Mouse (Mus musculus): ENCODE data around the gene Jaml. TPM values are rescaled to one million over a fixed set of nuclear protein-coding genes. Genes with fewer than 3 reads are reported as not detected.

The Jaml gene
- polyA plus RNA-seq, 1 experiment = 3.5 TPM

DNA sequence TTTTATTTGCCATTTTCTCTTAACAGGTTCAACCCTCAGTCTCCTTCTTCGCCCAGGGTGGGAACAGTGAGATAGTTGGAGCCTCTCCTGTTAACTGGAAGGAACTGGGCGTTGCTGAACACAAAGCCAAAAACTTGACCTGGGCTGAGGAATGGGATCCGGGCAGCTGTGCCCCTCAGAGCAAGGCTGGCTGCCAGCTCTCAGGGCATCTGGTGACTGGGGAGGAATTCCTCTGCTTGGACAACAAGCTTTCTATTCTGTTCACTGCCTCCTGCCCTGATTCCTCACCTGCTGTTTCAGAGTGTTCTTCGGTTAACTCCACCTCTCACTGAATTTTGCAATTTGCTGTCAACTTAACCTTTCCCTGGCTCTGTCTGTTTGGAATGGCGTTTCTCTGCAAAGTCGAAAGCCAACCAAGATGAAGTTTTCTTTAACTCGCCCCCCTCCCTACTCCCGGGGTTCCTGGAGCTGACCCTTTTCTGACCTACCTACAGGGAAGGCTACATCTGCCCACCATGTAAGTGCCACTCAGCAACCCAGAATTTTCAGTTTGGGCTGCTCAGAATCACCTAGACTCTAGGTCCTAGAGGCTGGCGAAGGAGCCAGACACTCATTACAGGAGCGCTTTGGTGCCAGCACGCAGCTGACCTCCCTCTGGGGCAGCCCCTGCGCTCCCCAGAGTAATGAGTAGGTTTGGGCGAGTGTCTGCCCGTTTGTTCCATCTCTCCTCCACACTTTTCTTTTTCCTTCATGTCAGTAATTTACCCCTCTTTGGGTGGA lies 38.7 kb upstream of the Jaml start:
- 33% methylated on average over 14 of the region's 14 CpGs for WGBS
- Histone ChIP-seq H3K4me3 (ENCODE audit: control insufficient read depth, insufficient read depth, low read length) (no peak overlapping the region), H3K27ac (ENCODE audit: control insufficient read depth, insufficient read depth, low read length) (no peak overlapping the region), H3K36me3 (ENCODE audit: control insufficient read depth, insufficient read depth, low read length) (no peaks in the 10 kb centered on the region), H3K27me3 (ENCODE audit: control insufficient read depth, insufficient read depth, low read length) (peaks cover 4% of the 10 kb centered on the region; the same call in 1 of the 2 replicates), H3K4me1 (replicated peaks; ENCODE audit: control insufficient read depth, insufficient read depth, low read length) (peaks cover 33% of the 10 kb centered on the region)
- no peak for TF ChIP-seq CTCF (IDR thresholded peaks at IDR 0.05; ENCODE audit: borderline replicate concordance, control insufficient read depth, extremely low read depth, insufficient read depth, low read length, poor library complexity)
- no peak for TF ChIP-seq POLR2A (IDR thresholded peaks at IDR 0.05; ENCODE audit: control insufficient read depth, extremely low read depth, insufficient read depth, low read length, poor library complexity)
- no peak for DNase-seq

DNA sequence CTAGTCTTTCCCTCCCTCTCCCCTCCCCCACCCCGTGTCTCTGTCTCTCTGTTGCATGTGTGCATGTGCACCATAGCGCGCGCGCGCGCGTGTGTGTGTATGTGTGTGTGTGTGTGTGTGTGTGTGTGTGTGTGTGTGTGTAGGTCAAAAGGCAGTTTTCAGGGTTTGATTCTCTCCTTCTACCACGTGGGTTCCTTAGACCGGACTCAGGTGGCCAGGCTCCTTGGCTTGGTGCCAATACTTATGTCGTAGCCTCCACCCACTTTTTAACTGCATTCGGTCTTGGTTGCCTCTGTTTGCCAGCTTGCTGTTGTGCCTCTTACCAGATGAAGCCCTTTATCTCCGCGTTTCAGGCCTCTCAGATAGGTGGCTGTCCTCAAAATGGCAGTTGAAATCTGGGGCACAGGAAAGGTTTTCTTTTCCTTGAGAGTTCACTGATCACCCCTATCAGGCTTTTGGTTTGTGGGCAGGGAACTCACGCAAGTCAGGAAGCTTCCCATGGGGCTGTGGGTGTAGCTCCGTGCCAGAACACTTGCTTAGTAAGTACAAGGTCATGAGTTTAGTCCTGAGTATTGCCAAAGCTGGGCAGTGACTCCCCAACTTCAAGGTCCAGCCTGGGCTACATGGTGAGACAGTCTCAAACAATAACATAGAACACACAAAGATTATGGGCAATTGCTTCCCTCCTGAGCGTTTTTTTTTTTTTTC lies 37.7 kb upstream of the Jaml start:
- Histone ChIP-seq H3K27ac (ENCODE audit: control insufficient read depth, insufficient read depth, low read length) (no peak overlapping the region), H3K27me3 (ENCODE audit: control insufficient read depth, insufficient read depth, low read length) (peaks cover 4% of the 10 kb centered on the region; the same call in 1 of the 2 replicates)
- no peak for DNase-seq

DNA sequence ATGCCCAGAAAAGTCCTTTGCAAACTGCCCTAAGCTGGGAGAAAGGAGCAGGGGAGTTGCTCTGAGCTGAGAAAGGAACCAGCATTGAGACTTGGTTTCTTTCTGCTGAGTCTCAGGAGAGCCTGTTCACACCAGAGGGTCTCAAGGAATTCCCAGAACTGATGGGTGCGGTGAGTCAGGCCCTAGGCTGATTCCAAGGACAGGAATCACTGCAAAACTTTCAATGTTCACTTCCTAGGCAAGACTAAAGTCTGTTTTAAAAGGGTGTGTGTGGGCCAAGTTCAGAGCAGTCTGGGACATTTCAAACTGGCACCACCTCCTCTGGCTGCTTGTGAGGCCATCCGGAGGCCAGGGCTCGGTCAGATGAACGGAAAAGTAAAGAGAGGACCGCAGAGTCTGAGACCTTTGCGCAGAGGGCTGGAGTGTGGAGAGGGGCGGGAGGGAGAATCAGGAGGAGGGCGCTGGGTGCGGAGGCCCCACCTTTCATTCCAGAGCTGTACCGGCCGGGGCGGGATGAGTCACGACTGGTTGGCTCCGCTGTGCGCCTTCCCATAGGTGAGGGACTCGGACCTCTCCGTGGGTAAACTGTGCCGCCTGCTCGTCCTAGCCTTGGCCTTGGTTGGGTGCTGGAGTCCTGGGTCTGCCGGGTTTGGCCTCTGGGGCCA lies 36.8 kb upstream of the Jaml start:
- 7% methylated on average over 20 of the region's 20 CpGs for WGBS
- Histone ChIP-seq H3K27me3 (ENCODE audit: control insufficient read depth, insufficient read depth, low read length) (peaks cover 4% of the 10 kb centered on the region; the same call in 1 of the 2 replicates), H3K36me3 (ENCODE audit: control insufficient read depth, insufficient read depth, low read length) (no peaks in the 10 kb centered on the region), H3K4me3 (ENCODE audit: control insufficient read depth, insufficient read depth, low read length) (peak overlapping the region; percentile 31), H3K4me1 (replicated peaks; ENCODE audit: control insufficient read depth, insufficient read depth, low read length) (peaks cover 33% of the 10 kb centered on the region), H3K27ac (ENCODE audit: control insufficient read depth, insufficient read depth, low read length) (no peak overlapping the region)
- no peak for DNase-seq
- TF ChIP-seq POLR2A (IDR thresholded peaks at IDR 0.05; ENCODE audit: control insufficient read depth, extremely low read depth, insufficient read depth, low read length, poor library complexity) (no peak), CTCF (IDR thresholded peaks at IDR 0.05; ENCODE audit: borderline replicate concordance, control insufficient read depth, extremely low read depth, insufficient read depth, low read length, poor library complexity) (no peak)

More for the DNA sequence above, 37.7 kb upstream of the Jaml start:
- WGBS = 19% methylated on average over 17 of the region's 17 CpGs
- H3K36me3 ChIP-seq (ENCODE audit: control insufficient read depth, insufficient read depth, low read length) = no peaks in the 10 kb centered on the region
- peaks cover 33% of the 10 kb centered on the region for H3K4me1 ChIP-seq (replicated peaks; ENCODE audit: control insufficient read depth, insufficient read depth, low read length)
- TF ChIP-seq CTCF (IDR thresholded peaks at IDR 0.05; ENCODE audit: borderline replicate concordance, control insufficient read depth, extremely low read depth, insufficient read depth, low read length, poor library complexity) (no peak), POLR2A (IDR thresholded peaks at IDR 0.05; ENCODE audit: control insufficient read depth, extremely low read depth, insufficient read depth, low read length, poor library complexity) (no peak)
- H3K4me3 ChIP-seq (ENCODE audit: control insufficient read depth, insufficient read depth, low read length) = peak overlapping the region; percentile 19

DNA sequence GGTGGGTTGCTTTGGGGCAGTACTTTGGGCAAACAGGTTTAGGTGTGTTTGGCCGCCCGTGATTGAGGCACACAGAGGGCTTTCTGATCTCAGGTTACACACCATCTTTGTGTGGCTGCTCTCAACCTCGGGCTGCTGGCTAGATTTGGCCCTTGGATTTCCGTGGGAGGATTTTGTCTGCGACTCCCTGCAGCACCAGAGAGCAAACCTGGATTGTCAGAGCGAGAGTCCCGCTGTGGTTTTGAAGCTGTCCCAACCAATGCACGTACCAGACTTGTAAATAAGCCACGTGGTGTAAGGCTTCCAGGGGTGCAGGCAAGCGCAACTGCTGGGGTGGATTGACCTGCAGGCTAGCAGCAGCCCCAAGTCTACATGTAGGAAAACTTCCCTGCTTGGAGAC lies 36.0 kb upstream of the Jaml start:
- Histone ChIP-seq H3K4me1 (replicated peaks; ENCODE audit: control insufficient read depth, insufficient read depth, low read length) (peaks cover 33% of the 10 kb centered on the region), H3K4me3 (ENCODE audit: control insufficient read depth, insufficient read depth, low read length) (peak overlapping the region; percentile 31), H3K27me3 (ENCODE audit: control insufficient read depth, insufficient read depth, low read length) (peaks cover 4% of the 10 kb centered on the region; the same call in 1 of the 2 replicates), H3K27ac (ENCODE audit: control insufficient read depth, insufficient read depth, low read length) (no peak overlapping the region), H3K36me3 (ENCODE audit: control insufficient read depth, insufficient read depth, low read length) (no peaks in the 10 kb centered on the region)
- TF ChIP-seq POLR2A (IDR thresholded peaks at IDR 0.05; ENCODE audit: control insufficient read depth, extremely low read depth, insufficient read depth, low read length, poor library complexity) (no peak), CTCF (IDR thresholded peaks at IDR 0.05; ENCODE audit: borderline replicate concordance, control insufficient read depth, extremely low read depth, insufficient read depth, low read length, poor library complexity) (no peak)
- DNase-seq = no peak
- 6% methylated on average over 10 of the region's 10 CpGs for WGBS

DNA sequence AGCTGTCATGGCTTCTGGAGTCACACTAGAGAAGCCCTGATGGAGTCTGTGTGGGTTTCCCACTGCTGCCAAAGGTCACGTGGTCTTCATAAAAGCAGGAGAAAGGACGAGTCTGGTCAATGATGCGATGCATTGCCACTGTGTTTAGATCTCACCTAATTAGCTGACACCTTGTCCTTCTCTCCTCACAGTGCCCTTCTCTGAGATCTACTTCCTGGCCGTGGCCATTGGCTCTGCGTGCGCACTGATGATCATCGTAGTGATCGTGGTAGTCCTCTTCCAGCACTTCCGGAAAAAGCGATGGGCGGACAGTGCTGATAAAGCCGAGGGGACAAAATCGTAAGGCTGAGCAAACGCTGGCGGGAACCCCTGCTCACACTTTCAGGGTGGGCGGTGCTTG lies 32.0 kb upstream of the Jaml start:
- Histone ChIP-seq H3K36me3 (ENCODE audit: control insufficient read depth, insufficient read depth, low read length) (no peaks in the 10 kb centered on the region), H3K4me3 (ENCODE audit: control insufficient read depth, insufficient read depth, low read length) (no peak overlapping the region), H3K27ac (ENCODE audit: control insufficient read depth, insufficient read depth, low read length) (no peak overlapping the region), H3K27me3 (ENCODE audit: control insufficient read depth, insufficient read depth, low read length) (peaks cover 4% of the 10 kb centered on the region; the same call in 1 of the 2 replicates), H3K4me1 (replicated peaks; ENCODE audit: control insufficient read depth, insufficient read depth, low read length) (peaks cover 16% of the 10 kb centered on the region)
- WGBS = 96% methylated on average over 16 of the region's 16 CpGs
- TF ChIP-seq CTCF (IDR thresholded peaks at IDR 0.05; ENCODE audit: borderline replicate concordance, control insufficient read depth, extremely low read depth, insufficient read depth, low read length, poor library complexity) = no peak
- DNase-seq = no peak

DNA sequence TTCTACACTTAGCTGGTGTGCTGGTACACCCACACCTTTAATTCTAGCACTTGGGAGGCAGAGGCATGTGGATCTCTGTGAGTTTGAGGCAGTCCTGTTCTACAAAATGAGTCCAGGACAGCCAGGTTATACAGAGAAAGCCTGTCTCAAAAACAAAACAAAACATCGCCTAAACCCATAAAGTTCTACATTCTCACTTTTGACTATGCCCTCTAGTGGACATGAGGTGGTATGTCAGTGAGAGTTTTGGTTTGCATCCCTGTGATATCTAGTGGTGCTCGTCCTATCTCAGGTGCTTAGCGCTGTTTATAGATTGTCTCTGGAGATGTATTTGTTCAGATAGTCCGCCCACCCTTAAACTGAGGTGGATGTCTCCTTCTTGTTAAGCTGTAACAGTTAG lies 30.5 kb upstream of the Jaml start:
- TF ChIP-seq CTCF (IDR thresholded peaks at IDR 0.05; ENCODE audit: borderline replicate concordance, control insufficient read depth, extremely low read depth, insufficient read depth, low read length, poor library complexity) = no peak
- no peak for TF ChIP-seq POLR2A (IDR thresholded peaks at IDR 0.05; ENCODE audit: control insufficient read depth, extremely low read depth, insufficient read depth, low read length, poor library complexity)
- Histone ChIP-seq H3K27ac (ENCODE audit: control insufficient read depth, insufficient read depth, low read length) (no peak overlapping the region), H3K27me3 (ENCODE audit: control insufficient read depth, insufficient read depth, low read length) (no peaks in the 10 kb centered on the region), H3K36me3 (ENCODE audit: control insufficient read depth, insufficient read depth, low read length) (no peaks in the 10 kb centered on the region), H3K4me3 (ENCODE audit: control insufficient read depth, insufficient read depth, low read length) (no peak overlapping the region), H3K4me1 (replicated peaks; ENCODE audit: control insufficient read depth, insufficient read depth, low read length) (peaks cover 4% of the 10 kb centered on the region; the same call in 1 of the 2 replicates)
- WGBS = 22% methylated on average over 4 of the region's 4 CpGs
- DNase-seq = peak; percentile 53
